Mouse (Mus musculus): ENCODE measurements at regions not wholly inside any gene's neighbourhood (a gene's known extent, or its start where the extent isn't known, plus 50 kb on each side); places are given as distances from the start of the nearest gene placed in this dataset.

GRCm38 (mm10) chr10:8983347-8983746 lies 97.5 kb upstream of the Sash1 start:
- TF ChIP-seq POLR2A (IDR thresholded peaks at IDR 0.05; ENCODE audit: low read depth, low read length), result no peak
- TF ChIP-seq TBP (conservative IDR thresholded peaks at IDR 0.05; ENCODE audit: low read depth, low read length), result no peak
- TF ChIP-seq CTCF (conservative IDR thresholded peaks at IDR 0.05 in 1 of 2, IDR thresholded peaks at IDR 0.05 in 1 of 2; ENCODE audit: low read depth in 2 of 2, low read length in 2 of 2), result no peak
- TF ChIP-seq CHD1 (IDR thresholded peaks at IDR 0.05; ENCODE audit: low read depth, low read length), result no peak
- no peak for TF ChIP-seq PAX5 (IDR thresholded peaks at IDR 0.05; ENCODE audit: low read length)
- no peak for TF ChIP-seq KAT2A (IDR thresholded peaks at IDR 0.05; ENCODE audit: insufficient replicate concordance, low read length)
- TF ChIP-seq MAZ (IDR thresholded peaks at IDR 0.05; ENCODE audit: low read depth, low read length), result no peak
- no peak for TF ChIP-seq SIN3A (IDR thresholded peaks at IDR 0.05; ENCODE audit: low read length)
- TF ChIP-seq ZNF384 (IDR thresholded peaks at IDR 0.05; ENCODE audit: low read depth, low read length), result no peak
- TF ChIP-seq RAD21 (IDR thresholded peaks at IDR 0.05; ENCODE audit: low read depth, low read length), result no peak

Data from CH12.LX (cell line).